Mouse (Mus musculus) testis, postnatal 10 days (tissue): Measurements from ENCODE around the gene Rpl35.
"Not testable (repeated sequence)": the region's sequence is repeated elsewhere in the genome, so short reads cannot be mapped to it uniquely, and the experiment has no call there.

Source experiments
- DNase-seq: peaks from one replicate; pipeline ENCODE4 v3.0.0; 2021; ENCODE audit warnings: low spot score

Rpl35 gene

GRCm38 (mm10) chr2:39005574-39006079 is at the start of gene Rpl35:
Gene Rpl35, minus strand, starts transcription at chr2:39005624.
- DNase-seq = peak; percentile 70

GRCm38 (mm10) chr2:39048515-39048914 is 43.1 kb upstream of the Rpl35 start:
- DNase-seq = no peak

GRCm38 (mm10) chr2:39040215-39040614 is 34.8 kb upstream of the Rpl35 start:
- DNase-seq = no peak

GRCm38 (mm10) chr2:39031611-39032010 is 26.2 kb upstream of the Rpl35 start:
- DNase-seq = no peak

GRCm38 (mm10) chr2:39020004-39020403 is 14.6 kb upstream of the Rpl35 start:
- no peak for DNase-seq

GRCm38 (mm10) chr2:39016581-39016980 is 11.2 kb upstream of the Rpl35 start:
- no peak for DNase-seq

GRCm38 (mm10) chr2:39012768-39013279 is 7.4 kb upstream of the Rpl35 start:
- DNase-seq = no peak

- no peak for DNase-seq
Measured at GRCm38 (mm10) chr2:39011971-39012370, 6.5 kb upstream of the Rpl35 start.

GRCm38 (mm10) chr2:39011264-39011663 is 5.8 kb upstream of the Rpl35 start:
- DNase-seq = no peak

GRCm38 (mm10) chr2:39010144-39010543 is 4.7 kb upstream of the Rpl35 start:
- not testable (repeated sequence) for DNase-seq

- no peak for DNase-seq
Measured at GRCm38 (mm10) chr2:39008954-39009365, 3.5 kb upstream of the Rpl35 start.

GRCm38 (mm10) chr2:39008350-39008851 is 3.0 kb upstream of the Rpl35 start:
- no peak for DNase-seq

- DNase-seq = peak; percentile 94
Measured at GRCm38 (mm10) chr2:39007865-39008264, 2.4 kb upstream of the Rpl35 start.

GRCm38 (mm10) chr2:39006149-39006730 is 816 bp upstream of the Rpl35 start:
- DNase-seq = no peak

GRCm38 (mm10) chr2:39004880-39005435 is 466 bp downstream of the Rpl35 start, which contains the start of gene Arpc5l:
Gene Arpc5l, plus strand, starts transcription at chr2:39005348.
- DNase-seq = peak; percentile 94

- DNase-seq = no peak
Measured at GRCm38 (mm10) chr2:39004372-39004771, 1.1 kb downstream of the Rpl35 start.

GRCm38 (mm10) chr2:39003512-39003911 is 1.9 kb downstream of the Rpl35 start:
- no peak for DNase-seq

- no peak for DNase-seq
Measured at GRCm38 (mm10) chr2:39003106-39003505, 2.3 kb downstream of the Rpl35 start.

- no peak for DNase-seq
Measured at GRCm38 (mm10) chr2:39001866-39002265, 3.6 kb downstream of the Rpl35 start.

- no peak for DNase-seq
Measured at GRCm38 (mm10) chr2:39000587-39000919, 4.9 kb downstream of the Rpl35 start.

- DNase-seq = no peak
Measured at GRCm38 (mm10) chr2:38999910-39000586, 5.4 kb downstream of the Rpl35 start.

GRCm38 (mm10) chr2:38999381-38999780 is 6.0 kb downstream of the Rpl35 start:
- no peak for DNase-seq
